Mouse (Mus musculus): ENCODE data around the gene Nrbp1. TPM values are rescaled to one million over a fixed set of nuclear protein-coding genes. Genes with fewer than 3 reads are reported as not detected.
A peak's percentile ranks its signal among the peaks of the same experiment; 100 is the strongest.

Gene Nrbp1
- polyA plus RNA-seq, 1 experiment from 2014 or later: 146 TPM

GRCm38 (mm10) chr5:31297047-31297757, 56.5 kb downstream of the Nrbp1 start, which contains the start of gene Gckr:
Gene Gckr (plus strand): TSS chr5:31297443.
- Histone ChIP-seq H3K4me3 (replicated peaks; ENCODE audit: low read length) (peak within 1 kb of the TSS; percentile 79; the same call in 1 of the 2 replicates), H3K4me2 (ENCODE audit: low read depth, low read length) (peak within 1 kb of the TSS; percentile 96), H3K27ac (ENCODE audit: low read length) (no peak within 1 kb of the TSS), H3K36me3 (ENCODE audit: control insufficient read depth, insufficient read depth, low read length) (no peaks in the 10 kb centered on the region), H3K9me3 (replicated peaks; ENCODE audit: control insufficient read depth, low read length) (no peaks in the 10 kb centered on the region), H3K9ac (ENCODE audit: low read length) (no peak within 1 kb of the TSS), H3K4me1 (ENCODE audit: control insufficient read depth, insufficient read depth, low read length) (peaks cover 10% of the 10 kb centered on the region; the same call in 1 of the 2 replicates), H3K27me3 (ENCODE audit: control insufficient read depth, insufficient read depth, low read length) (no peaks in the 10 kb centered on the region)
- ATAC-seq (ENCODE audit: insufficient read depth, low FRiP score): no peak
- 58% methylated on average over 13 of the region's 13 CpGs for WGBS

- ATAC-seq (ENCODE audit: insufficient read depth, low FRiP score): no peak
- Histone ChIP-seq H3K27me3 (ENCODE audit: control insufficient read depth, insufficient read depth, low read length) (no peaks in the 10 kb centered on the region), H3K36me3 (ENCODE audit: control insufficient read depth, insufficient read depth, low read length) (no peaks in the 10 kb centered on the region), H3K4me1 (ENCODE audit: control insufficient read depth, insufficient read depth, low read length) (peaks cover 10% of the 10 kb centered on the region; the same call in 1 of the 2 replicates), H3K4me3 (replicated peaks; ENCODE audit: low read length) (no peak overlapping the region), H3K4me2 (ENCODE audit: low read depth, low read length) (no peak overlapping the region), H3K9ac (ENCODE audit: low read length) (no peak overlapping the region), H3K9me3 (replicated peaks; ENCODE audit: control insufficient read depth, low read length) (no peaks in the 10 kb centered on the region), H3K27ac (ENCODE audit: low read length) (no peak overlapping the region)
- 74% methylated on average over 3 of the region's 3 CpGs for WGBS
These were observed 57.3 kb downstream of the Nrbp1 start for GRCm38 (mm10) chr5:31297981-31298380.

GRCm38 (mm10) chr5:31298486-31298885, 57.8 kb downstream of the Nrbp1 start:
- no peaks in the 10 kb centered on the region for H3K27me3 ChIP-seq (ENCODE audit: control insufficient read depth, insufficient read depth, low read length)
- H3K4me2 ChIP-seq (ENCODE audit: low read depth, low read length): no peak overlapping the region
- no peak overlapping the region for H3K4me3 ChIP-seq (replicated peaks; ENCODE audit: low read length)
- no peaks in the 10 kb centered on the region for H3K36me3 ChIP-seq (ENCODE audit: control insufficient read depth, insufficient read depth, low read length)
- no peaks in the 10 kb centered on the region for H3K9me3 ChIP-seq (replicated peaks; ENCODE audit: control insufficient read depth, low read length)
- peaks cover 10% of the 10 kb centered on the region; the same call in 1 of the 2 replicates for H3K4me1 ChIP-seq (ENCODE audit: control insufficient read depth, insufficient read depth, low read length)
- no peak overlapping the region for H3K9ac ChIP-seq (ENCODE audit: low read length)
- WGBS: 52% methylated on average over 2 of the region's 2 CpGs
- no peak overlapping the region for H3K27ac ChIP-seq (ENCODE audit: low read length)
- no peak for ATAC-seq (ENCODE audit: insufficient read depth, low FRiP score)

Other genes with a start within 250 kb of the Nrbp1 start
- gene Atraid, start 192.6 kb upstream of the Nrbp1 start, polyA plus RNA-seq (2015; fragmentation: Nextera tagmentation; extraction: Ambion mirVana): 163 and 167 TPM in 2 replicates
- 9.5 and 10.3 TPM in 2 replicates for gene Slc5a6, start 191.9 kb upstream of the Nrbp1 start, polyA plus RNA-seq (2015; fragmentation: Nextera tagmentation; extraction: Ambion mirVana)
- gene Cad, start 186.1 kb upstream of the Nrbp1 start, polyA plus RNA-seq (2015; fragmentation: Nextera tagmentation; extraction: Ambion mirVana): 26.0 and 26.8 TPM in 2 replicates
- not detected in 2 replicates for gene Dnajc5g, start 134.6 kb upstream of the Nrbp1 start, polyA plus RNA-seq (2015; fragmentation: Nextera tagmentation; extraction: Ambion mirVana)
- 0.25 and 0.30 TPM in 2 replicates for gene Slc30a3, start 132.6 kb upstream of the Nrbp1 start, polyA plus RNA-seq (2015; fragmentation: Nextera tagmentation; extraction: Ambion mirVana)
- gene Trim54, start 124.2 kb upstream of the Nrbp1 start, polyA plus RNA-seq (2015; fragmentation: Nextera tagmentation; extraction: Ambion mirVana): 5.9 TPM in 1 of 2 replicates, not detected in the other
- gene Ucn, start 102.0 kb upstream of the Nrbp1 start, polyA plus RNA-seq (2015; fragmentation: Nextera tagmentation; extraction: Ambion mirVana): not detected in 2 replicates
- 61.7 and 63.8 TPM in 2 replicates for gene Mpv17, start 86.6 kb upstream of the Nrbp1 start, polyA plus RNA-seq (2015; fragmentation: Nextera tagmentation; extraction: Ambion mirVana)
- gene Gm29609, start 61.0 kb upstream of the Nrbp1 start, polyA plus RNA-seq (2015; fragmentation: Nextera tagmentation; extraction: Ambion mirVana): 1.2 and 2.0 TPM in 2 replicates
- 68.1 and 69.4 TPM in 2 replicates for gene Gtf3c2, start 60.7 kb upstream of the Nrbp1 start, polyA plus RNA-seq (2015; fragmentation: Nextera tagmentation; extraction: Ambion mirVana)
- 129 and 131 TPM in 2 replicates for gene Snx17, start 47.6 kb upstream of the Nrbp1 start, polyA plus RNA-seq (2015; fragmentation: Nextera tagmentation; extraction: Ambion mirVana)
- 66.5 and 66.7 TPM in 2 replicates for gene Eif2b4, start 47.4 kb upstream of the Nrbp1 start, polyA plus RNA-seq (2015; fragmentation: Nextera tagmentation; extraction: Ambion mirVana)
- 4.1 and 5.2 TPM in 2 replicates for gene Zfp513, start 38.6 kb upstream of the Nrbp1 start, polyA plus RNA-seq (2015; fragmentation: Nextera tagmentation; extraction: Ambion mirVana)
- 107 and 108 TPM in 2 replicates for gene Ppm1g, start 20.2 kb upstream of the Nrbp1 start, polyA plus RNA-seq (2015; fragmentation: Nextera tagmentation; extraction: Ambion mirVana)
- 0.45 TPM in 1 of 2 replicates, not detected in the other for gene Gm9970, start 368 bp downstream of the Nrbp1 start, polyA plus RNA-seq (2015; fragmentation: Nextera tagmentation; extraction: Ambion mirVana)
- 64.2 and 76.1 TPM in 2 replicates for gene Krtcap3, start 10.8 kb downstream of the Nrbp1 start, polyA plus RNA-seq (2015; fragmentation: Nextera tagmentation; extraction: Ambion mirVana)
- 34.6 and 35.1 TPM in 2 replicates for gene Ift172, start 50.3 kb downstream of the Nrbp1 start, polyA plus RNA-seq (2015; fragmentation: Nextera tagmentation; extraction: Ambion mirVana)
- gene Fndc4, start 55.2 kb downstream of the Nrbp1 start, polyA plus RNA-seq (2015; fragmentation: Nextera tagmentation; extraction: Ambion mirVana): 23.0 and 23.7 TPM in 2 replicates
- gene Gckr, start 56.6 kb downstream of the Nrbp1 start, polyA plus RNA-seq (2015; fragmentation: Nextera tagmentation; extraction: Ambion mirVana): 0.89 and 1.3 TPM in 2 replicates
- gene Zfp512, start 211.6 kb downstream of the Nrbp1 start, polyA plus RNA-seq (2015; fragmentation: Nextera tagmentation; extraction: Ambion mirVana): 40.6 and 42.9 TPM in 2 replicates
- not detected in 2 replicates for gene 4930548H24Rik, start 244.9 kb downstream of the Nrbp1 start, polyA plus RNA-seq (2015; fragmentation: Nextera tagmentation; extraction: Ambion mirVana)